Mouse (Mus musculus): Measurements from ENCODE around the gene Wdr61.
"Not testable (repeated sequence)": the region's sequence is repeated elsewhere in the genome, so short reads cannot be mapped to it uniquely, and the experiment has no call there.

Gene Wdr61

GRCm38 (mm10) chr9:54726315-54726714, 8.0 kb downstream of the Wdr61 start:
- DNase-seq (ENCODE audit: low spot score in 2 of 2) = peak in 1 of 2 experiments; percentile 25

DNA sequence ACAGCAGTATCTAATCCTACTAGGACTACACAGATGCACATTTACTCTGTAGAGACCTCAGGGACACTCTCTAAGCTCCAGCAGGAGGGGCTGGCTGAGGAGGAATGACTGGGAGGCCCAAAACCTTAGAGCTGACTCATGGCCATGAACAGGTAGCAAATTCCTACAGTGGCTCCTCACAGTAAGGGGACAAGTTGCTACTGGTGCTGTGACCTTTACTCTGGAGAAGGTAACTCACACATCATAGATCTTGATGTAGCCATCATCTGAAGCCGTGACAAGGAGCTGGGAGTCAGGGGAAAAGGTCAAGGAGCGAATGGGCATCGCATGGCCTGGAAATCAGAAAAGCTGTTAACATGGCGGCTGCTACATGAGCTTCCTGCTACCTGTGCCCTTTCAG, 11.7 kb downstream of the Wdr61 start:
- DNase-seq (ENCODE audit: low spot score in 2 of 2) = no peak

- DNase-seq (ENCODE audit: low spot score in 2 of 2) = peak in 1 of 2 experiments; percentile 42
These were observed 12.2 kb downstream of the Wdr61 start for GRCm38 (mm10) chr9:54722156-54722555.

DNA sequence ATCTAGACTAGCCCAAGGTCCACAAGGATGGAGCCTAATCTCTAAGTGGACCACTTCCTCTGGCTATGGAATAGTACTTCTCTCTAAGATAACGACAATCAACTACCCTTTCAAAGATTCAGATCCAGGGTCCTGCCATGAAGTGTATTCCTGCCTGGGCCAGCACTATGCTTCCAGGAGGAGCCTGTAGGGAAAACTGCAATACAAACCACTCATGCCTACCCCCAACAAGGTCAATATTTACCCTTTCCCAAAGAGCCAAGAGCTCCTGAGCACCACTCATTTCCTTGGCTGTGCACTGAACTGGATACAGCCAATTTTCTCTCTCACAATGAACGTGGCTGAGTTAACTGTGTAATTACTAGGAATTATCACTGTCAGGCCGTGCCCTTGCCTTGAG, 16.8 kb downstream of the Wdr61 start:
- no peak for DNase-seq (ENCODE audit: low spot score in 2 of 2)

GRCm38 (mm10) chr9:54715776-54716175, 18.5 kb downstream of the Wdr61 start:
- DNase-seq (ENCODE audit: low spot score in 2 of 2) = no peak

DNA sequence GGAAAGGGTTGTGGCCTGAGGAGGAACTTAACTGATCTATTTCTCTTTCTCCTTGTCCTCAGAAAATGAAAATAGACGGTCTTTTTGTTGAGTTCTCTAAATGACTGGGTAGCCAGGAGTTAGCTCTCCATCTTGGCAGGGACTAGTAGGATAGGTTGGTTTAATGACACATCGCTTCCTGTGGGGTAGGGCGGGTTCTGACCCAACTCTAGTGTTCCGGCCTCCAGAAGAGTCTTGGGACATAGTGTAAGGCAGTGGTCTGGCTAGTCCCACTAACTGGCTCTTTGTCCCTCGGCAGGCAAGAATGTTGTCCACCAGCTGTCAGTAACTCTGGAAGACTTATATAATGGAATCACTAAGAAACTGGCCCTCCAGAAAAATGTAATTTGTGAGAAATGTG, 26.2 kb downstream of the Wdr61 start:
- no peak for DNase-seq (ENCODE audit: low spot score in 2 of 2)

DNA sequence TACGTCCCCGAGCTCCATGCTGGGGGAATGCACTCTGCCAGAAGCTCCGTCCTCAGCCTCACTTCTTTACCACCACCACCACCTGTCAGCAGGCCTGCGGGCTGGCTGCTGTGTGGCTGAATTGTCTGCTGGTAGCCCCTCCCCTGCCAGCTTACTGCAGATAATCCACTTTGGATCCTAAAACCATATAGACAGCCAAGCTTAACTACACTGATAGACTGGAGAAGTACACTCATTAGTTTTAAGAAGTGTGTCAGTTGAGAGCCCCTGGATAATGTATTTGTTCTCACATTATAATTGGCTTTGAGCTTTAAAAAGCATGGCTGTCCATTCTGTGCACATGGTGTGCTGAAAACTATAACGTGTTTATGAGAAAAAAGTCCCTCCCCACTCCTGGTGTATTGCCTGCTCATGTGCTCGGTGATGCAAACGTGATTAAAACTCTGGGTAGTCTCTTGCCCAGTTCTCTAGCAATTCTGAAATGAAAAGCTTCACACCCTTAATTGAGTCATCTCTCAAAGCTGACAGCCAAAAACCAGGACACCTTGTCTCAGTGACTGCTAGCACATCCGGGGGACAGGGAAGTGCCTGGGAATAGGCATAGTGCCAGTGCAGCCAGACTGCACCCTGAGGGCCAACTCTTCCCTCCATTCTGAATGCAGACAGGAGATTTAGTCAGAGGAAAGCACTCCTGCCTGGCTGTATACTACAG, 26.9 kb downstream of the Wdr61 start:
- peak in 1 of 2 experiments; percentile 23 for DNase-seq (ENCODE audit: low spot score in 2 of 2)

- no peak for DNase-seq (ENCODE audit: low spot score in 2 of 2)
These were observed 28.8 kb downstream of the Wdr61 start for GRCm38 (mm10) chr9:54705561-54705960.

DNA sequence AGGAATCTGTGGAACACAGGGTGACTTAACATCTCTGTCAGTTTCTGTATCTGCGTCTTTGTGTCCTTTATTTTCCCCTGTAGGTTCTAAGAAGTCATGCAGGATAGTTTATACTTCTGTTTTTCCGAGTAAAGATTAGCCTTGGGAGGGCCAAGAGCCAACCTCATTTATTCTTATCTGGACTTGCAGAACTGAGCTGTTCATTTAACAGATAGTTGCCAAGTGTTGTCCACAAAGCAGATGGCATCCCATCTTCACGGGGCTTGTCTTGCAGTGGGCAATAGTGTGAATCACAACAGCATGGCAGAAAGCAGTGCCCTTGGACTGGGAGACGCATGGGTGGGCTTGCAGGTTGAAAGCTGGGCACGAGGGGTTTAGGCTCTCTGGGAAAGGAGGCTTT, 30.0 kb downstream of the Wdr61 start:
- no peak for DNase-seq (ENCODE audit: low spot score in 2 of 2)

GRCm38 (mm10) chr9:54702581-54702980, 31.7 kb downstream of the Wdr61 start:
- no peak for DNase-seq (ENCODE audit: low spot score in 2 of 2)

GRCm38 (mm10) chr9:54700746-54701145, 33.6 kb downstream of the Wdr61 start:
- no peak for DNase-seq (ENCODE audit: low spot score in 2 of 2)

GRCm38 (mm10) chr9:54700174-54700475, 34.2 kb downstream of the Wdr61 start:
- DNase-seq (ENCODE audit: low spot score in 2 of 2) = no peak

DNA sequence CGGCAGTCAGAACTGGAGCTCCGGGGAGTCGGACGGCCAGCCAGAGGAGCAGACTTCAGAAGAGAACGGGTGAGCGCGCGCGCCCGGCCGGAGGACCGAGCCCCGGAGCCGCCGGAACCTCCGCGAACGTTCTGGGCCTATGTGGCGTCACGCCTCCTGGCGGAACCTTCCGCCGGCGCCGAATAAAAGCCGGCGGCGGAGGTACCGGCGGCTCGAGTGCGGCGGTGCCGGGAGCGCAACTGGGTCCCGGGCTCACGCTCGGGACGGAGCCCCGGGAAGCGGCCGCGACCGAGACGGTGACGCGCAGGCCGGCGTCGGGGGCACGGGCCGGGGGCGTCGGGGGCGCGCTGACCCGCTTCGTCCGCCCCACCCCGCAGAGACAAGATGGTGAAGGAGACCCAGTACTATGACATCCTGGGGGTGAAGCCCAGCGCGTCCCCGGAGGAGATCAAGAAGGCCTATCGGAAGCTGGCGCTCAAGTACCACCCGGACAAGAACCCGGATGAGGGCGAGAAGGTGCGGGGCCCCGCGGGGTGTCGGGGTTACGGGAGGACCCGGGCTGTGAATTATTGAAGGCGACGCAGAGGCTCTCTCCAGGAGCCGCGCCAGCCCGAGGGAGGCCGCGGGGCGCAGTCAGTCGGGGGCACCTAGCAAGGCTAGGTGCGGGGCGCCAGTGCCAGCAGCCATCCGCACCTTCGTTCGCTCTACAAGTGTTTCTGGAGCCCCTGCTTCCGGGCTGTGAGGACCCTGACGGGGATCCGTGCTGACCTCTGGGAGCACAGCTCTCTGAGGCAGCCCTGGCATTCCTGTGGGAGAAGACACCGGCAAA, 34.8 kb downstream of the Wdr61 start:
- peak in 1 of 2 experiments; percentile 73 for DNase-seq (ENCODE audit: low spot score in 2 of 2)

- no peak for DNase-seq (ENCODE audit: low spot score in 2 of 2)
These were observed 35.3 kb downstream of the Wdr61 start for GRCm38 (mm10) chr9:54699087-54699344.

DNA sequence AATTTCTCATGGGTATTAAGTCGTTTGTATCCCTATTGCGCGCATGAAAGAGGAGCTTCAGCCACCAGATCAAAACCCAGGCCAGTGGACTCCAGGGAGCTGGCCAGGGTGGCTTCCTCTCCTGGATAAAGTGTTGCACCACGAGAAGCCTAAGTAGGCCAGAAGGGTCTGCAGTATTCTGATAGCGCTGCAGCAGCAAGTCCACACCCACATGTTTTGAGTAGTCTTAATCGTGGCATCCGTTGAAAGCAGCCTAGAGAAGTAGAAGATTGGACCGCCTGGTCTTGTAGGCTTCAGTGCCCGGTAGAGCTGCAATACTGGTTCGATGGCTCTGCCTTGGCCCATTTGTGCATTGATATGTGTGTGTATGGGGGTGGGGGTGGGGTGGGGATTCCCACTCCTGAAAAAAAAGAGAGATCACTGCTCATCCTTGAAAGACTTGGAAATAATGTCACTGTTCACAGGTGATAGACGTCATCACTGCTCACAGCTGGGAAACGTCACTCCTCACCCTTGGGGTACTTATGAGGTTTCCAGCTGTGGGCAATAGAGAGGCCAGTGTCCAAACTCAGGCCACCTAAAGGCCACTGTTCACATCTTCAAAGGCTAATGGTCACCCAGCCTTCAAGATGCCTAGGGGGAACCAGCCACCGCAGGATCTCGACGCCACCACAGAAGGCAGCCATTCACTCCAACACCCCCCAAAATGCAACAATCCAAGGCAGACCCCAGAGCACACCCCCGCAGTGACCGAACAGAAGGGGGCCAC, 35.8 kb downstream of the Wdr61 start, which contains the start of gene Dnaja4:
Gene Dnaja4, plus strand, starts transcription at position 556 of the 769 bp plus-strand sequence.
- DNase-seq (ENCODE audit: low spot score in 2 of 2) = no peak

DNA sequence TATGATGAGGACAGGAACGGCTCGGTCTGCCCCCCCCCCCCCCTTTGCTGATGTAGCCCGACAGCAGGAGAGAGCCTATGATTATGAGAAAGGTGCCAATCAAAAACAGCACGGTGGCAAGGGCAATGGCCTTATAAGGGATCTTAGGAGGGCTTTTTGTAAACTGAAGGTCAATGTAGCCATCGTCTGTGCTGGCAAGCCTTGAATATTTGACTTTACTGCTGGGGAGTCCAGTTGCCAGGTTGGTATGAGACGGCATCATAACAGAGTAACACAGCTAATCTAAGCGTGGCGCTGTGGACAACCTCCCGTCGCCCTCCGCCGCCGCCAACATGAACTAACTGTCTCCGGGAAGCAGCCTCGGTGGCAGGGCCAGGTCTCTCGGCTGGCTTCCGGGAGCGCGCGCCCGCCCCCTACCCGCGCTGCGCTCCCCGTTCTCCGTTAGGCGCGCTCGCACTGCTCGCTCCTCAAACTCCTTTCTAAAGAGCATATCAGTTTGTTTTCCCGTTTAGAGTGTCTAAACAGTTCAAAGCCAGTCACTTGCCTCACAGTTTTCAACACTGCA, 43.0 kb downstream of the Wdr61 start:
- DNase-seq (ENCODE audit: low spot score in 2 of 2) = not testable (repeated sequence)

DNA sequence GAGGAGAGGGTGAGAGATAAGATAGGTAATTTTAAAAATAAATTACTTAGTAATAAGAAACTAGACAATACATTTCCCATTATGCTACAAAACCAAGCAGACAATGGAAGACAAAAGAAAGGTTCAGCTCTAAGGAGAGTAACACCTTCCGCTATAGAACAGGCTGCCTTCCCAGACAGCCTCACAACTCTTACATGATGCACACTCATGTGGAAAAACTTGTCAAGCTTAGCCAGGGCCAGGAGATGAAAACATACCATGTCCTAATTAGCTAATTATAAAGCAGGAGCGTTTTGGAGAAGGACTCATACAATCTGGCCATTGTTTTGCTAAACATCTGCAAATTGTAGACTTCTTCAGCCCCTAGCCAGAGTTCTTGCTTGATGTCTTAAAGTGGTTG, 43.6 kb downstream of the Wdr61 start:
- DNase-seq (ENCODE audit: low spot score in 2 of 2) = not testable (repeated sequence)

- DNase-seq (ENCODE audit: low spot score in 2 of 2) = no peak
These were observed 44.9 kb downstream of the Wdr61 start for GRCm38 (mm10) chr9:54689446-54689845.

- no peak for DNase-seq (ENCODE audit: low spot score in 2 of 2)
These were observed 46.8 kb downstream of the Wdr61 start for GRCm38 (mm10) chr9:54687246-54688236.

- no peak for DNase-seq (ENCODE audit: low spot score in 2 of 2)
These were observed 50.3 kb downstream of the Wdr61 start for GRCm38 (mm10) chr9:54683814-54684605.

Data from left cerebral cortex, adult 9 months (tissue).